Mouse (Mus musculus) left cerebral cortex, postnatal 14 days (tissue): ENCODE results near the gene Ccdc24. TPM values are rescaled to one million over a fixed set of nuclear protein-coding genes. Genes with fewer than 3 reads are reported as not detected.

Source experiments
- DNase-seq, 2 experiments: peaks; one replicate each; pipeline ENCODE4 v3.0.0; 2021 to 2022; ENCODE audit warnings: low spot score in 2 of 2, mixed read lengths in 1 of 2
- intact Hi-C: fragments of 180-260 bp; cut with DNase I; formaldehyde crosslinking; loops from one replicate; pipeline ENCODE4 v1.15.1; 2025
- total RNA-seq, 2 experiments: library from RNA; stranded (reverse); gene quantifications; 2 replicates each; pipeline ENCODE4 v1.2.3; 2021

Ccdc24 gene
- total RNA-seq, 2 experiments from 2014 or later, result 2.1 to 2.8 TPM

- intact Hi-C loops, result loop anchor here (10.0 kb wide), 1 partner anchor 250 kb away; no protein-coding TSS in a partner anchor
- DNase-seq, result peak; percentile 50 to 52
These were observed 37.4 kb downstream of the Ccdc24 start for GRCm38 (mm10) chr4:117834845-117835530.

- intact Hi-C loops, result loop anchor here (10.0 kb wide), 1 partner anchor 250 kb away; no protein-coding TSS in a partner anchor
These were observed 37.9 kb downstream of the Ccdc24 start, which contains the start of gene Slc6a9 for GRCm38 (mm10) chr4:117834457-117834844. Gene Slc6a9, plus strand, starts transcription at chr4:117834506.

GRCm38 (mm10) chr4:117831920-117832691, 40.3 kb downstream of the Ccdc24 start:
- intact Hi-C loops, result loop anchor here (10.0 kb wide), 1 partner anchor 253 kb away; no protein-coding TSS in a partner anchor
- DNase-seq, result no peak

More at GRCm38 (mm10) chr4:117834457-117834844, 37.9 kb downstream of the Ccdc24 start, which contains the start of gene Slc6a9:
- DNase-seq, result no peak

- intact Hi-C loops, result loop anchor here (10.0 kb wide), 1 partner anchor 253 kb away; no protein-coding TSS in a partner anchor
- no peak for DNase-seq
These were observed 40.9 kb downstream of the Ccdc24 start for GRCm38 (mm10) chr4:117831499-117831898.

GRCm38 (mm10) chr4:117830801-117831200, 41.6 kb downstream of the Ccdc24 start:
- no peak for DNase-seq
- intact Hi-C loops, result loop anchor here (10.0 kb wide), 1 partner anchor 254 kb away; no protein-coding TSS in a partner anchor

- intact Hi-C loops, result loop anchor here (10.0 kb wide), 1 partner anchor 255 kb away; no protein-coding TSS in a partner anchor
These were observed 42.2 kb downstream of the Ccdc24 start for GRCm38 (mm10) chr4:117830124-117830551.

GRCm38 (mm10) chr4:117829260-117830123, 42.9 kb downstream of the Ccdc24 start:
- intact Hi-C loops, result loop anchor here (5.0 to 10.0 kb wide), 3 partner anchors 38 to 255 kb away; partner anchors contain the start of gene Artn
- DNase-seq, result peak; percentile 61 to 64

More at GRCm38 (mm10) chr4:117830124-117830551, 42.2 kb downstream of the Ccdc24 start:
- no peak for DNase-seq

GRCm38 (mm10) chr4:117828572-117829145, 43.7 kb downstream of the Ccdc24 start:
- intact Hi-C loops, result loop anchor here (5.0 to 10.0 kb wide), 2 partner anchors 39 to 96 kb away; partner anchors contain the start of gene Artn
- DNase-seq, result no peak

GRCm38 (mm10) chr4:117818032-117818431, 54.3 kb downstream of the Ccdc24 start:
- DNase-seq, result no peak
- intact Hi-C loops, result no loop called here

- intact Hi-C loops, result no loop called here
- DNase-seq, result no peak
These were observed 55.6 kb downstream of the Ccdc24 start for GRCm38 (mm10) chr4:117816776-117817175.

Other genes starting within 250 kb of the Ccdc24 start
- gene Dmap1, start 190.3 kb downstream of the Ccdc24 start, total RNA-seq, result 10 to 100 TPM; 35.9 to 36.0 TPM
- gene Gm12845, start 148.1 kb downstream of the Ccdc24 start, total RNA-seq, result not detected
- gene Klf17, start 106.9 kb downstream of the Ccdc24 start, total RNA-seq, result not detected
- gene Slc6a9, start 38.1 kb downstream of the Ccdc24 start, total RNA-seq, result 10 to 100 TPM; 32.4 to 33.5 TPM
- gene B4galt2, start 10.9 kb upstream of the Ccdc24 start, total RNA-seq, result 100 to 1,000 TPM; 136 to 144 TPM
- gene Atp6v0b, start 14.8 kb upstream of the Ccdc24 start, total RNA-seq, result 100 to 1,000 TPM; 486 to 488 TPM
- 1 to 10 TPM; 9.0 to 9.1 TPM for gene Dph2, start 19.5 kb upstream of the Ccdc24 start, total RNA-seq
- gene Ipo13, start 42.4 kb upstream of the Ccdc24 start, total RNA-seq, result 100 to 1,000 TPM; 124 to 125 TPM
- 1 to 10 TPM; 1.8 to 2.3 TPM for gene Artn, start 57.2 kb upstream of the Ccdc24 start, total RNA-seq